Mouse (Mus musculus): ENCODE results near the gene Hspb9. TPM values are rescaled to one million over a fixed set of nuclear protein-coding genes. Genes with fewer than 3 reads are reported as not detected.

Gene Hspb9
- total RNA-seq, 2 experiments from 2014 or later = not detected

- no peak for DNase-seq (ENCODE audit: extremely low spot score in 1 of 2, low spot score in 1 of 2)
Measured at GRCm38 (mm10) chr11:100703851-100704531, 9.7 kb upstream of the Hspb9 start, which contains the start of gene Dhx58. Dhx58 (minus strand) TSS chr11:100704271.

- DNase-seq (ENCODE audit: extremely low spot score in 1 of 2, low spot score in 1 of 2) = no peak
Measured at GRCm38 (mm10) chr11:100705095-100705747, 8.4 kb upstream of the Hspb9 start.

DNA sequence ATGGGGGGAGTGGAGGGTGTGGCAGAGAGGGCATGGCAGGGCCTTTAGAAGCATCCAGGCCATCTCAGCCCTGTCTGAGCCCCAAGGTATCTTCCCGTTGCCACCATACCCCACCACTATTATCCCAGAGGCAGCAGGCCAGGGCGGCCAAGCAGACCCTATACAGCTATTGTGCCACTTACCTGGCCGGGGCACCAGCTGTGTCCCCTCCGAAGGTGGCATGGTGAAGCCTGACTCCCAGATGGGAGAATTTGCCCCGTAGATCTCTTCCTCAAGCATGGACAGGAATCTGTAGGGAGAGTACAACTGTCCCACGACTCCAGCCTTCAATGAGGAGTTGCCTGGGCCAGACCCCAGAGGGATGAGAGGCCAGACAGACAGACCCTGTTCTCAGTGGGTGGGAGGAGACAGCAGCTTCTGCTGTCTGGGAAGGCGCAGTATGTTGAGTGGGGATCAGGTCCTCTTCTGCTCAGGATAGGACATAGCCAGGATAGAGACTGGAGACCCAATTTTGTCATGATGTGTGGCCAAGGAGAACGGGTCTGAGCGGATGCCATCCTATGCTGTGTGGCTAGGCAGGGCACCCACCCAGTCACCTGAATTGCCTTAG, 4.3 kb upstream of the Hspb9 start:
- DNase-seq (ENCODE audit: extremely low spot score in 1 of 2, low spot score in 1 of 2) = no peak

DNA sequence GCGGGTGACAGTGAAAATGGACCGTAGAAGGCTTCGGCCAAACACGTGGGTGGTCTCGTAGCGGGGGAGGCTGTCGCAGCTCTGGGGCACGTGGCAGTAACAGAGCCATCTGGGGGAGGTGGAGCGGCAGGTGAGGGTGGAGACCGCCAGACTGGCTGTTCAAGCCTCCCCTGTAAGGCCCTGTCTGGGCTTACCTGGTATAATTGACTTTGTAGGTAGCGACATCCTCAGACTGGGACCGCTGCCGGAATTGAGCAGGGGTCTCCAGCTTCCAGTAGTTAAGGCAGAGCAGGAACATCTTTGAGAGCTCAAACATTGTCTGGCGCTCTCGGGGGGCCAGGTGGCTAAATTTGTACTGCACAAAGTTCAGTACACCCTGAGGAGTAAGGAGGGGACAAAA, 3.1 kb upstream of the Hspb9 start:
- DNase-seq (ENCODE audit: extremely low spot score in 1 of 2, low spot score in 1 of 2) = no peak

DNA sequence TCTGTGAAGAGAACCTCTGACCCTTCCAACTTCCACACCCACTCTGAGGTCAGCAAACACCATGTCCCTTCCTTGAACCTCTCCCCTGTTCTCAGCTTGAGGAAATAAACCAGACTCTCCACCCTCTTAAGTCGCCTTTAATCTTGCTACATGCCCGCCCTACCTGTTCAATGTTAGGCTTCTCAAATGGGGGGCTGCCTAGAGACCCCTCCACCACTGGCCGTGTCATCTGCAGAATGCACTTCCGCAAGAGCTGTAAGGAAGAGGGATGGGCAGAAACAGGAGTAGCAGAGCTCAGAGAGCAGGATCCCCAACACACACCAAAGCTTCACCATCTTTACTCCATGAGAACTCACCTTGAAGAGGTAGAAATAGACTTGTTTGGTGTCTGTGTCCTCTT, 2.7 kb upstream of the Hspb9 start:
- DNase-seq (ENCODE audit: extremely low spot score in 1 of 2, low spot score in 1 of 2) = no peak

- DNase-seq (ENCODE audit: extremely low spot score in 1 of 2, low spot score in 1 of 2) = peak; percentile 72 to 75
Measured at GRCm38 (mm10) chr11:100711783-100712615, 1.7 kb upstream of the Hspb9 start, which contains the start of gene Kat2a. Kat2a (minus strand) TSS chr11:100712465.

GRCm38 (mm10) chr11:100713174-100713573, 476 bp upstream of the Hspb9 start:
- no peak for DNase-seq (ENCODE audit: extremely low spot score in 1 of 2, low spot score in 1 of 2)

DNA sequence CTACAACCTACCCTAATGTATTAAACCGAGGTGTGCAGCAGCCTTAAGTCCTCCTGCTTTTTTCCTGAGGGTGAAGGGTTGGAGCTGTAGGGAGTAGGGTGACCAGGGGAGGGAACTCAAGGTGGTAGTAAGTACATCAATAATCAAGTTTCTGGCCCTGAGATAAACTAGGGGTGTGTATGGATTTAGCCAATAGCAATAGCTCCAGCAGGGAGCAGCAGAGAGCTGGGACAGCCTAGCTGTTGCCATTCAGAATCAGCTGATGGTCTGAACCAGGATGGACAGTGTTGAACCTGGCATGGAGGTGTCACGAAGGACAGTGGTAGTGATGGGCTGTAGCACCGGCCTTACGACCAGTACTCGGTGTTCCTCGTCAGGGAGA, 875 bp downstream of the Hspb9 start:
- peak; percentile 72 to 92 for DNase-seq (ENCODE audit: extremely low spot score in 1 of 2, low spot score in 1 of 2)

DNA sequence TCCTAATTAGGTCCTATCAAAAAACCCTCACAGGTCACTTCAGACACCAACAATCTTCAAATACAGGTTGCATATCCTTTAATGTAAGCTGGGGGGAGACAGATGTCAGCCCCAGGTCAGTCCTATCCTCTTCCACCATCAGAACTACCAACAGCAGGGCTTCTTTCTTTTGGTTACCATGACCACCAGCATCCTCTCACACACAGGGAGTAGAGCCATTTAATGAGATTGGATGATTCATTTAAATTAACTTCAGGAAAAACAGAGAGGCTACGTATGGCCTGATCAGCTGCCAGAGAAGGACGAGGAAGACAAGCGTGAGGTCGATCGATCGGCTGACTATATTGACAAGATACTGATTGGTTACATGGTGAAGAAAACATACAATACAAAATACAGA, 1.3 kb downstream of the Hspb9 start:
- no peak for DNase-seq (ENCODE audit: extremely low spot score in 1 of 2, low spot score in 1 of 2)

- DNase-seq (ENCODE audit: extremely low spot score in 1 of 2, low spot score in 1 of 2) = no peak
Measured at GRCm38 (mm10) chr11:100716649-100717048, 3.0 kb downstream of the Hspb9 start.

DNA sequence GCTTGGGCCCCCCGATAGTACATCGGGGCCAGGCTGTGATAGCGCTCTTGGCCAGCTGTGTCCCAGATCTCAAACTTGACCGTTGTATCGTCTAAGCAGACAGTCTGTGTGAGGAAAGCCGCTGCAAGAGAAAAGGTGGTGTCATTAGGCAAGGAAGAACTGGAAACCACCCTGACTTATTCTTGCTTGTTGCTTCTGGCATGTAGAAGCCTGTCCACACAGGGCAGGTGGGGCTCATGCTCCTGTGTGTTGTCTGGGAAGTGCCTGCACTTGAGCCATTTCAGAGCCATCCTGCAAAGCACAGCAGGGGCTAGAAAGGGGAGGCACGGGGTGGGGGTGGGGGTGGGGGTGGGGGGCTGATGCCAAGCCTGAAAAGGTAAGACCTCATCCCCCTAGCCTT, 4.8 kb downstream of the Hspb9 start:
- no peak for DNase-seq (ENCODE audit: extremely low spot score in 1 of 2, low spot score in 1 of 2)

- no peak for DNase-seq (ENCODE audit: extremely low spot score in 1 of 2, low spot score in 1 of 2)
Measured at GRCm38 (mm10) chr11:100718866-100719265, 5.2 kb downstream of the Hspb9 start.

- no peak for DNase-seq (ENCODE audit: extremely low spot score in 1 of 2, low spot score in 1 of 2)
Measured at GRCm38 (mm10) chr11:100719312-100719711, 5.7 kb downstream of the Hspb9 start.

GRCm38 (mm10) chr11:100719893-100720292, 6.2 kb downstream of the Hspb9 start:
- no peak for DNase-seq (ENCODE audit: extremely low spot score in 1 of 2, low spot score in 1 of 2)

GRCm38 (mm10) chr11:100720345-100720744, 6.7 kb downstream of the Hspb9 start:
- no peak for DNase-seq (ENCODE audit: extremely low spot score in 1 of 2, low spot score in 1 of 2)

- DNase-seq (ENCODE audit: extremely low spot score in 1 of 2, low spot score in 1 of 2) = no peak
Measured at GRCm38 (mm10) chr11:100721254-100721653, 7.6 kb downstream of the Hspb9 start.

DNA sequence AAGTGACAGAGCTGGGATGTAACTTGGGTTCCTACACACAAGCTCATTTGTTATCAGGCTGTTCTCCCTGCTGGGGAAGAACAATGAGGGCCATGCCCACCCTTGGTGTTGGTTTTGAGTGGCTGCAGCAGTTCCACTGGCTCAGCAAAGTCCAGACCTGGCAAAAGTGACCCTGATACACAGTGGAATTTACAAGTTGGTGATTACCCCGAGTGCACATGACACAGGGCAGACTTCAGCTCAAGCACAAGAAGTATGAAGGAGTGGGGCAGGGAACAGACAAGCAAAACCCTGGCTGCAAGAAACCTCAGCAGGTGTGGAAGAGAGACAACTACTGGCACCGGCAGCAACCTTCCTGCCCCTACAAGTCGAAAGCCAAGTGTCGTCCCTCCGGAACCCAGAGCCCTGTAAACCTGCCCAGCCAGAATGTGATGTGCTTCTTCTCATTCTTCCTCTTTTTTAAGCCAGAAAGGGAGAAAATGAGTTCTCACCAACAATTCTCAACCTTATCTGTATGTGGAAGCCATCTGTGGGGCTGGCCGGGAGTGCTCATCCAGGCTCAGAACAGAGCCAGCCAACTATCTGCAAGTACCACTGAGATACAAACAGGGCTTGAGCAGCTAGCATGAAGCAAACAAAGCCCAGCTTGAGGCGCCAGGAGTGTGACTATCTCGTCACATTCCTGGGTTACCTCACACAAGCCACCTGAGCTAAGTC, 8.3 kb downstream of the Hspb9 start:
- no peak for DNase-seq (ENCODE audit: extremely low spot score in 1 of 2, low spot score in 1 of 2)

GRCm38 (mm10) chr11:100722493-100723028, 8.9 kb downstream of the Hspb9 start:
- no peak for DNase-seq (ENCODE audit: extremely low spot score in 1 of 2, low spot score in 1 of 2)

- no peak for DNase-seq (ENCODE audit: extremely low spot score in 1 of 2, low spot score in 1 of 2)
Measured at GRCm38 (mm10) chr11:100724919-100725512, 11.4 kb downstream of the Hspb9 start.

Measured in layer of hippocampus, postnatal 25 days (tissue).